Mouse (Mus musculus): ENCODE measurements around the gene Slco1a1. TPM values are rescaled to one million over a fixed set of nuclear protein-coding genes. Genes with fewer than 3 reads are reported as not detected.

Gene Slco1a1
- polyA plus RNA-seq (2017; shearing (Covaris generic)), result not detected

GRCm38 (mm10) chr6:141946862-141947261 lies at the start of gene Slco1a1:
TSS of gene Slco1a1 (minus strand) at chr6:141946962.

Other genes with a start within 250 kb of the Slco1a1 start
- gene Gm5724, start 173.2 kb downstream of the Slco1a1 start, polyA plus RNA-seq (2017; shearing (Covaris generic)), result 0.07 TPM
- gene Slco1a4, start 90.8 kb downstream of the Slco1a1 start, polyA plus RNA-seq (2017; shearing (Covaris generic)), result 0.20 TPM
- gene Gm6614, start 64.5 kb upstream of the Slco1a1 start, polyA plus RNA-seq (2017; shearing (Covaris generic)), result not detected